Mouse (Mus musculus): ENCODE results near the gene Mrps36. TPM values are rescaled to one million over a fixed set of nuclear protein-coding genes. Genes with fewer than 3 reads are reported as not detected.
A peak's percentile ranks its signal among the peaks of the same experiment; 100 is the strongest.
"Not testable (repeated sequence)": the region's sequence is repeated elsewhere in the genome, so short reads cannot be mapped to it uniquely, and the experiment has no call there.

The Mrps36 gene
- total and polyA plus RNA-seq, 2 experiments from 2014 or later: 58.7 to 180 TPM

DNA sequence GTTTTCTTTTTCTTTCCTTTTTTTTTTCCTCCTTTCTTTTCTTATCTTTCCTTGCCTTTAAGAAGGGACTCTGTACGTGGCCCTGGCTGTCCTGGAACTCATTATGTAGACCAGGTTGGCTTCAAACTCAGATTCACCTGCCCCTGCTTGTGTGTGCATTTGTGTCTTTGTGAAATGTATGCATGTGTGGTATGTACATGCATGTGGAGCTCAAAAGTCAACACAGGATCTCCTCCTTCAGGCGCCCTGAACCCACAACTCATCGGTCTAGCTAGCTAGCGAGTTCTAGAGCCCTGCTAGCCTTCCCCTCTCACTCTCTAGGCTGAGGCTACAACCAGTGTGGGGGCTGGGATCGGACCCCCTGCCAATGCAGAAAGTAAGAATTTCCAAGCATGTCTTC, 1.6 kb downstream of the Mrps36 start:
- Histone ChIP-seq H3K36me3 (ENCODE audit: insufficient read depth, low read length) (no peaks in the 10 kb centered on the region), H3K27me3 (ENCODE audit: insufficient read depth, low read length) (no peaks in the 10 kb centered on the region), H3K9me3 (ENCODE audit: low read length) (no peaks in the 10 kb centered on the region), H3K4me2 (ENCODE audit: low read depth, low read length) (peak overlapping the region; percentile 57), H3K27ac (no peak overlapping the region), H3K4me3 (ENCODE audit: low read length) (no peak overlapping the region), H3K9ac (replicated peaks; ENCODE audit: low read length) (no peak overlapping the region), H3K4me1 (ENCODE audit: insufficient read depth, low read length) (peaks cover 3% of the 10 kb centered on the region; the same call in 1 of the 2 replicates)
- no peak for ATAC-seq
- no peak for TF ChIP-seq CTCF (IDR thresholded peaks at IDR 0.05; ENCODE audit: low read depth)
- no peak for DNase-seq (ENCODE audit: low spot score)
- WGBS: 89% methylated on average over 5 of the region's 5 CpGs

DNA sequence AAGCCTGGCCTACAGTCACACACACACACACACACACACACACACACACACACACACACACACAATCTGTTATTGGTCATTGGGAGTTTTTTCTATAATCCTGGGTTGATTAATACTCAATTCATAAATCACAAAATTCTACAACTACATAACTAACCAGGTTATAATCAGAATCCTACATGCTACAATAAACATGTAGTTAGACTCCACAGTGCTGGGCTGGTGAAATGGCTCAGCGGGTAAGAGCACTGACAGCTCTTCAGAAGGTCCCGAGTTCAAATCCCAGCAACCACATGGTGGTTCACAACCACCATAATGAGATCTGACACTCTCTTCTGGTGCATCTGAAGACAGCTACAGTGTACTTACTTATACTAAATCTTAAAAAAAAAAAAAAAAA, 11.7 kb downstream of the Mrps36 start:
- no peak overlapping the region for H3K9ac ChIP-seq (replicated peaks; ENCODE audit: low read length)
- ATAC-seq (no peak), DNase-seq (ENCODE audit: low spot score) (no peak)
- H3K9me3 ChIP-seq (ENCODE audit: low read length): no peaks in the 10 kb centered on the region
- no peaks in the 10 kb centered on the region for H3K27me3 ChIP-seq (ENCODE audit: insufficient read depth, low read length)
- no peak for TF ChIP-seq CTCF (IDR thresholded peaks at IDR 0.05; ENCODE audit: low read depth)
- H3K4me1 ChIP-seq (ENCODE audit: insufficient read depth, low read length): peaks cover 10% of the 10 kb centered on the region
- H3K4me3 ChIP-seq (ENCODE audit: low read length): no peak overlapping the region
- no peak overlapping the region for H3K4me2 ChIP-seq (ENCODE audit: low read depth, low read length)
- peaks cover 4% of the 10 kb centered on the region; the same call in 1 of the 2 replicates for H3K36me3 ChIP-seq (ENCODE audit: insufficient read depth, low read length)
- no peak overlapping the region for H3K27ac ChIP-seq
- WGBS: 88% methylated on average over 2 of the region's 2 CpGs

DNA sequence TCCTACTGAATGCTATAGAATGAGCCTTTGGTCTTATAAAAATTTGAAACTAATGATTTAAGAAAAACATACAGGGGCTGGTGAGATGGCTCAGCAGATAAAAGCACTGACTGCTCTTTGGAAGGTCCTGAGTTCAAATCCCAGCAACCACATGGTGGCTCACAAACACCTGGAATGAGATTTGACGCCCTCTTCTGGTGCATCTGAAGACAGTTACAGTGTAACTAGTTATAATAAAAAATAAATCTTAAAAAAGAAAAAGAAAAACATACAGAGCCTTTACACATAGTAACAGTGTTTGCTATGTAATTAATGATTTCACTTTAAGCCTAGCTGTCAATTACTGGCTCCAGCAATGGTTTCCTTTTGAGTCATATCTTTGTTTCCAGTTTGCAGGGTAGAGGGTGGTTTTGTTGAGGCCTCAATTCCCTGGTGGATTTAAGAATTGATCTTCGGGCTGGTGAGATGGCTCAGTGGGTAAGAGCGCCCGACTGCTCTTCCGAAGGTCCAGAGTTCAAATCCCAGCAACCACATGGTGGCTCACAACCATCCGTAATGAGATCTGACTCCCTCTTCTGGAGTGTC, 12.9 kb downstream of the Mrps36 start:
- Histone ChIP-seq H3K4me2 (ENCODE audit: low read depth, low read length) (peak overlapping the region; percentile 53), H3K27ac (peak overlapping the region; percentile 95; the same call in 1 of the 2 replicates), H3K4me3 (ENCODE audit: low read length) (peak overlapping the region; percentile 94; the same call in 1 of the 2 replicates)
- not testable (repeated sequence) for H3K9ac ChIP-seq (replicated peaks; ENCODE audit: low read length); H3K27me3 ChIP-seq (ENCODE audit: insufficient read depth, low read length); H3K36me3 ChIP-seq (ENCODE audit: insufficient read depth, low read length); H3K9me3 ChIP-seq (ENCODE audit: low read length); H3K4me1 ChIP-seq (ENCODE audit: insufficient read depth, low read length); ATAC-seq; DNase-seq (ENCODE audit: low spot score)
- 94% methylated on average over 5 of the region's 6 CpGs for WGBS

GRCm38 (mm10) chr13:100730861-100731176, 13.6 kb downstream of the Mrps36 start, which contains the start of gene Cdk7:
Cdk7 (minus strand) TSS chr13:100730939.
- Histone ChIP-seq H3K27me3 (ENCODE audit: insufficient read depth, low read length) (no peaks in the 10 kb centered on the region), H3K4me1 (ENCODE audit: insufficient read depth, low read length) (peaks cover 10% of the 10 kb centered on the region), H3K36me3 (ENCODE audit: insufficient read depth, low read length) (peaks cover 4% of the 10 kb centered on the region; the same call in 1 of the 2 replicates), H3K9ac (replicated peaks; ENCODE audit: low read length) (peak within 1 kb of the TSS; percentile 93), H3K27ac (peak within 1 kb of the TSS; percentile 95), H3K4me2 (ENCODE audit: low read depth, low read length) (peak within 1 kb of the TSS; percentile 91), H3K4me3 (ENCODE audit: low read length) (peak within 1 kb of the TSS; percentile 94), H3K9me3 (ENCODE audit: low read length) (no peaks in the 10 kb centered on the region)
- ATAC-seq (peak; percentile 99), DNase-seq (ENCODE audit: low spot score) (peak; percentile 98)
- 0% methylated on average over 19 of the region's 19 CpGs for WGBS
- no peak for TF ChIP-seq CTCF (IDR thresholded peaks at IDR 0.05; ENCODE audit: low read depth)

GRCm38 (mm10) chr13:100730153-100730860, 14.2 kb downstream of the Mrps36 start:
- H3K27me3 ChIP-seq (ENCODE audit: insufficient read depth, low read length): no peaks in the 10 kb centered on the region
- H3K9me3 ChIP-seq (ENCODE audit: low read length): no peaks in the 10 kb centered on the region
- H3K4me2 ChIP-seq (ENCODE audit: low read depth, low read length): peak overlapping the region; percentile 91
- peak overlapping the region; percentile 94 for H3K4me3 ChIP-seq (ENCODE audit: low read length)
- H3K36me3 ChIP-seq (ENCODE audit: insufficient read depth, low read length): peaks cover 4% of the 10 kb centered on the region; the same call in 1 of the 2 replicates
- 1% methylated on average over 30 of the region's 30 CpGs for WGBS
- H3K27ac ChIP-seq: peak overlapping the region; percentile 95
- DNase-seq (ENCODE audit: low spot score) (no peak), ATAC-seq (peak; percentile 89)
- H3K9ac ChIP-seq (replicated peaks; ENCODE audit: low read length): peak overlapping the region; percentile 93
- peaks cover 10% of the 10 kb centered on the region for H3K4me1 ChIP-seq (ENCODE audit: insufficient read depth, low read length)
- TF ChIP-seq CTCF (IDR thresholded peaks at IDR 0.05; ENCODE audit: low read depth): no peak

DNA sequence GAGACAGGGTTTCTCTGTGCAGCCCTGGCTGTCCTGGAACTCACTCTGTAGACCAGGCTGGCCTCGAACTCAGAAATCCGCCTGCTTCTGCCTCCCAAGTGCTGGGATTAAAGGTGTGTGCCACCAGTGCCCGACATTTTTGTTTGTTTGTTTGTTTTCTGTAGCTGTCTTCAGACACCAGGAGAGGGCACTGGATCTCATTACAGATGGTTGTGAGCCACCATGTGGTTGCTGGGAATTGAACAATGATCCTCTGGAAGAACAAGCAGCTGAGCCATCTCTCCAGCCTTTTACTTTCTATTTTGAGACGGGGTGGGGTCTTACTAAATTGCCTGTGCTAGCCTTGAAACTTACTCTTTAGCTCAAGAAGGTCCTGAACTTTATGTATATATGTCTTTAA, 15.9 kb downstream of the Mrps36 start:
- over 99% methylated on average over 4 of the region's 4 CpGs for WGBS
- not testable (repeated sequence) for H3K36me3 ChIP-seq (ENCODE audit: insufficient read depth, low read length); ATAC-seq; H3K9ac ChIP-seq (replicated peaks; ENCODE audit: low read length); H3K4me2 ChIP-seq (ENCODE audit: low read depth, low read length); H3K27me3 ChIP-seq (ENCODE audit: insufficient read depth, low read length); H3K9me3 ChIP-seq (ENCODE audit: low read length); H3K27ac ChIP-seq; H3K4me1 ChIP-seq (ENCODE audit: insufficient read depth, low read length); H3K4me3 ChIP-seq (ENCODE audit: low read length); DNase-seq (ENCODE audit: low spot score)

DNA sequence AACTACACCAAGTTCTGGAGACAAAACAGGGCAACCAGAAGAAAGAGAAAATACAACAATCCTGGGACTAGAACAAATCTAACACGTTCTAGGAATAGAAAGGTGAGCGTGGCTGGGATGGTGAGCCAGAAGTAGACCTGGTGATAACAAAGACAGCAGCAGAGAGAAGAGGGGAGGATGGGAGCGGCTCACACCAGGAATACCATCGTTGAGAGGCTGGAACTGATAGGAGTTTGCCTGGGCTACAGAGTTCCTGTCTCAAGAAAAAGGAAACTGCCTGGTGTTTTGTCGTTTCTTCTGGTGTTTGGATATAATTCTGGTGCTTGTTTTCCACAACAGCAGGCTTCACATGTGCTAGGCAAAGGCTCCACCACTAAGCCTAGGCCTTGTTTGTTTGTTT, 16.4 kb downstream of the Mrps36 start:
- Histone ChIP-seq H3K4me3 (ENCODE audit: low read length) (no peak overlapping the region), H3K27me3 (ENCODE audit: insufficient read depth, low read length) (no peaks in the 10 kb centered on the region), H3K36me3 (ENCODE audit: insufficient read depth, low read length) (no peaks in the 10 kb centered on the region; the same call in 1 of the 2 replicates), H3K27ac (no peak overlapping the region), H3K9me3 (ENCODE audit: low read length) (no peaks in the 10 kb centered on the region), H3K4me2 (ENCODE audit: low read depth, low read length) (no peak overlapping the region), H3K9ac (replicated peaks; ENCODE audit: low read length) (no peak overlapping the region), H3K4me1 (ENCODE audit: insufficient read depth, low read length) (peaks cover 10% of the 10 kb centered on the region)
- 91% methylated on average over 5 of the region's 5 CpGs for WGBS
- no peak for TF ChIP-seq CTCF (IDR thresholded peaks at IDR 0.05; ENCODE audit: low read depth)
- DNase-seq (ENCODE audit: low spot score) (no peak), ATAC-seq (no peak)
